Mouse (Mus musculus): Measurements from ENCODE around the gene Gpr83. TPM values are rescaled to one million over a fixed set of nuclear protein-coding genes. Genes with fewer than 3 reads are reported as not detected.
A peak's percentile ranks its signal among the peaks of the same experiment; 100 is the strongest.

Gpr83 gene
- 0.22 and 0.35 TPM in 2 replicates for polyA plus RNA-seq (2015; fragmentation: Nextera tagmentation; extraction: Ambion mirVana)

- H3K27me3 ChIP-seq (replicated peaks; ENCODE audit: control insufficient read depth, insufficient read depth, low read length) = peaks cover 34% of the 10 kb centered on the region
- no peaks in the 10 kb centered on the region for H3K36me3 ChIP-seq (ENCODE audit: control insufficient read depth, insufficient read depth)
- WGBS = 1% methylated on average over 46 of the region's 47 CpGs
- no peaks in the 10 kb centered on the region for H3K9me3 ChIP-seq (ENCODE audit: control insufficient read depth)
- no peak for TF ChIP-seq CTCF (IDR thresholded peaks at IDR 0.05; ENCODE audit: low read depth)
- no peaks in the 10 kb centered on the region; the same call in none of the 2 replicates for H3K4me1 ChIP-seq (replicated peaks; ENCODE audit: control insufficient read depth, insufficient read depth, low read length)
- peak within 1 kb of the TSS; percentile 40 for H3K4me3 ChIP-seq (ENCODE audit: low read depth, low read length)
- H3K27ac ChIP-seq (ENCODE audit: low read depth, low read length) = no peak within 1 kb of the TSS
- no peak within 1 kb of the TSS for H3K9ac ChIP-seq (ENCODE audit: low read depth, low read length)
- H3K4me2 ChIP-seq (replicated peaks; ENCODE audit: low read depth) = peak within 1 kb of the TSS; percentile 79
- ATAC-seq = peak; percentile 62; the same call in 1 of the 2 replicates
Measured at GRCm38 (mm10) chr9:14859868-14860639, at the start of gene Gpr83. Gene Gpr83, plus strand, starts transcription at chr9:14860210.

- TF ChIP-seq CTCF (IDR thresholded peaks at IDR 0.05; ENCODE audit: low read depth) = no peak
- Histone ChIP-seq H3K4me3 (ENCODE audit: low read depth, low read length) (no peak overlapping the region), H3K9ac (ENCODE audit: low read depth, low read length) (no peak overlapping the region), H3K27ac (ENCODE audit: low read depth, low read length) (no peak overlapping the region), H3K9me3 (ENCODE audit: control insufficient read depth) (no peaks in the 10 kb centered on the region), H3K36me3 (ENCODE audit: control insufficient read depth, insufficient read depth) (peaks cover 47% of the 10 kb centered on the region), H3K4me2 (replicated peaks; ENCODE audit: low read depth) (no peak overlapping the region), H3K4me1 (replicated peaks; ENCODE audit: control insufficient read depth, insufficient read depth, low read length) (no peaks in the 10 kb centered on the region), H3K27me3 (replicated peaks; ENCODE audit: control insufficient read depth, insufficient read depth, low read length) (no peaks in the 10 kb centered on the region)
- no peak for ATAC-seq
Measured at GRCm38 (mm10) chr9:14821396-14821795, 38.6 kb upstream of the Gpr83 start.

- no peak overlapping the region for H3K27ac ChIP-seq (ENCODE audit: low read depth, low read length)
- peaks cover 30% of the 10 kb centered on the region for H3K36me3 ChIP-seq (ENCODE audit: control insufficient read depth, insufficient read depth)
- no peak for ATAC-seq
- H3K9ac ChIP-seq (ENCODE audit: low read depth, low read length) = no peak overlapping the region
- H3K9me3 ChIP-seq (ENCODE audit: control insufficient read depth) = no peaks in the 10 kb centered on the region
- 90% methylated on average over 5 of the region's 5 CpGs for WGBS
- peak; percentile 23; the same call in 1 of the 2 replicates for TF ChIP-seq CTCF (IDR thresholded peaks at IDR 0.05; ENCODE audit: low read depth)
- no peak overlapping the region for H3K4me2 ChIP-seq (replicated peaks; ENCODE audit: low read depth)
- no peak overlapping the region for H3K4me3 ChIP-seq (ENCODE audit: low read depth, low read length)
- H3K27me3 ChIP-seq (replicated peaks; ENCODE audit: control insufficient read depth, insufficient read depth, low read length) = no peaks in the 10 kb centered on the region
- no peaks in the 10 kb centered on the region for H3K4me1 ChIP-seq (replicated peaks; ENCODE audit: control insufficient read depth, insufficient read depth, low read length)
Measured at GRCm38 (mm10) chr9:14824840-14825239, 35.2 kb upstream of the Gpr83 start.

- no peak overlapping the region for H3K4me3 ChIP-seq (ENCODE audit: low read depth, low read length)
- no peak for TF ChIP-seq CTCF (IDR thresholded peaks at IDR 0.05; ENCODE audit: low read depth)
- WGBS = 64% methylated on average over 2 of the region's 2 CpGs
- no peak overlapping the region for H3K9ac ChIP-seq (ENCODE audit: low read depth, low read length)
- no peak overlapping the region for H3K27ac ChIP-seq (ENCODE audit: low read depth, low read length)
- H3K27me3 ChIP-seq (replicated peaks; ENCODE audit: control insufficient read depth, insufficient read depth, low read length) = no peaks in the 10 kb centered on the region
- no peak overlapping the region for H3K4me2 ChIP-seq (replicated peaks; ENCODE audit: low read depth)
- no peaks in the 10 kb centered on the region for H3K9me3 ChIP-seq (ENCODE audit: control insufficient read depth)
- no peaks in the 10 kb centered on the region for H3K4me1 ChIP-seq (replicated peaks; ENCODE audit: control insufficient read depth, insufficient read depth, low read length)
- no peak for ATAC-seq
- H3K36me3 ChIP-seq (ENCODE audit: control insufficient read depth, insufficient read depth) = peaks cover 37% of the 10 kb centered on the region
Measured at GRCm38 (mm10) chr9:14827875-14828274, 32.1 kb upstream of the Gpr83 start.

GRCm38 (mm10) chr9:14832046-14832445, 28.0 kb upstream of the Gpr83 start:
- ATAC-seq = no peak
- H3K4me2 ChIP-seq (replicated peaks; ENCODE audit: low read depth) = no peak overlapping the region
- peaks cover 34% of the 10 kb centered on the region for H3K36me3 ChIP-seq (ENCODE audit: control insufficient read depth, insufficient read depth)
- no peak overlapping the region for H3K27ac ChIP-seq (ENCODE audit: low read depth, low read length)
- no peaks in the 10 kb centered on the region for H3K9me3 ChIP-seq (ENCODE audit: control insufficient read depth)
- H3K4me1 ChIP-seq (replicated peaks; ENCODE audit: control insufficient read depth, insufficient read depth, low read length) = no peaks in the 10 kb centered on the region
- H3K9ac ChIP-seq (ENCODE audit: low read depth, low read length) = no peak overlapping the region
- WGBS = 84% methylated on average over 5 of the region's 5 CpGs
- no peaks in the 10 kb centered on the region for H3K27me3 ChIP-seq (replicated peaks; ENCODE audit: control insufficient read depth, insufficient read depth, low read length)
- no peak overlapping the region for H3K4me3 ChIP-seq (ENCODE audit: low read depth, low read length)
- peak; percentile 28 for TF ChIP-seq CTCF (IDR thresholded peaks at IDR 0.05; ENCODE audit: low read depth)

GRCm38 (mm10) chr9:14835335-14836075, 24.5 kb upstream of the Gpr83 start:
- 90% methylated on average over 6 of the region's 6 CpGs for WGBS
- Histone ChIP-seq H3K9me3 (ENCODE audit: control insufficient read depth) (no peaks in the 10 kb centered on the region), H3K9ac (ENCODE audit: low read depth, low read length) (no peak overlapping the region), H3K4me1 (replicated peaks; ENCODE audit: control insufficient read depth, insufficient read depth, low read length) (no peaks in the 10 kb centered on the region), H3K4me2 (replicated peaks; ENCODE audit: low read depth) (no peak overlapping the region), H3K27ac (ENCODE audit: low read depth, low read length) (no peak overlapping the region), H3K27me3 (replicated peaks; ENCODE audit: control insufficient read depth, insufficient read depth, low read length) (no peaks in the 10 kb centered on the region), H3K36me3 (ENCODE audit: control insufficient read depth, insufficient read depth) (peaks cover 33% of the 10 kb centered on the region), H3K4me3 (ENCODE audit: low read depth, low read length) (no peak overlapping the region)
- no peak for ATAC-seq
- no peak for TF ChIP-seq CTCF (IDR thresholded peaks at IDR 0.05; ENCODE audit: low read depth)

Data from intestine, postnatal 0 days (tissue).